Mouse (Mus musculus): ENCODE measurements at regions not wholly inside any gene's neighbourhood (a gene's known extent, or its start where the extent isn't known, plus 50 kb on each side); places are given as distances from the start of the nearest gene placed in this dataset.

GRCm38 (mm10) chr7:145102692-145103091 lies 105.2 kb downstream of the 1810010D01Rik start:
- no peak for DNase-seq

GRCm38 (mm10) chr7:145102216-145102615 lies 105.7 kb downstream of the 1810010D01Rik start:
- DNase-seq, result peak; percentile 72

GRCm38 (mm10) chr7:145098335-145098734 lies 109.6 kb downstream of the 1810010D01Rik start:
- DNase-seq, result no peak

GRCm38 (mm10) chr7:145094134-145094526 lies 113.8 kb downstream of the 1810010D01Rik start:
- no peak for DNase-seq

GRCm38 (mm10) chr7:145093417-145094133 lies 114.3 kb downstream of the 1810010D01Rik start:
- DNase-seq, result no peak

- no peak for DNase-seq
Observed at GRCm38 (mm10) chr7:145092392-145093176, 115.3 kb downstream of the 1810010D01Rik start.

GRCm38 (mm10) chr7:145090849-145091248 lies 117.1 kb downstream of the 1810010D01Rik start:
- DNase-seq, result no peak

GRCm38 (mm10) chr7:145089315-145089721 lies 118.6 kb downstream of the 1810010D01Rik start:
- no peak for DNase-seq

GRCm38 (mm10) chr7:145088655-145089054 lies 119.3 kb downstream of the 1810010D01Rik start:
- DNase-seq, result no peak

GRCm38 (mm10) chr7:145087790-145088189 lies 120.1 kb downstream of the 1810010D01Rik start:
- no peak for DNase-seq

GRCm38 (mm10) chr7:145082917-145083752 lies 124.8 kb downstream of the 1810010D01Rik start:
- no peak for DNase-seq

- DNase-seq, result no peak
Observed at GRCm38 (mm10) chr7:145071996-145072790, 132.5 kb upstream of the Ccnd1 start.

- DNase-seq, result no peak
Observed at GRCm38 (mm10) chr7:145071533-145071932, 131.8 kb upstream of the Ccnd1 start.

- DNase-seq, result no peak
Observed at GRCm38 (mm10) chr7:145067366-145067765, 127.6 kb upstream of the Ccnd1 start.

GRCm38 (mm10) chr7:145056320-145056719 lies 116.6 kb upstream of the Ccnd1 start:
- peak; percentile 35 for DNase-seq

- DNase-seq, result no peak
Observed at GRCm38 (mm10) chr7:145051616-145052015, 111.9 kb upstream of the Ccnd1 start.

- DNase-seq, result no peak
Observed at GRCm38 (mm10) chr7:145050729-145051128, 111.0 kb upstream of the Ccnd1 start.

GRCm38 (mm10) chr7:145048481-145048877 lies 108.8 kb upstream of the Ccnd1 start:
- no peak for DNase-seq

GRCm38 (mm10) chr7:145047771-145048480 lies 108.2 kb upstream of the Ccnd1 start:
- peak; percentile 22 for DNase-seq

GRCm38 (mm10) chr7:145045230-145045629 lies 105.5 kb upstream of the Ccnd1 start:
- peak; percentile 13 for DNase-seq

- no peak for DNase-seq
Observed at GRCm38 (mm10) chr7:145043455-145044149, 103.9 kb upstream of the Ccnd1 start.

Measured in kidney, postnatal 14 days (tissue).